Mouse (Mus musculus) midbrain, postnatal 0 days (tissue): ENCODE results near the gene Cactin. TPM values are rescaled to one million over a fixed set of nuclear protein-coding genes. Genes with fewer than 3 reads are reported as not detected.

Source experiments
- ATAC-seq: fragments of 200-750 bp; cut with Nextera tagmentation; 2 replicates; pipeline ENCODE4 v1.8.0; 2017; ENCODE audit warnings: moderate number of reproducible peaks, mild to moderate bottlenecking, moderate TSS enrichment, moderate library complexity; ENCODE audit not compliant: low FRiP score
- DNase-seq: peaks from one replicate; pipeline ENCODE4 v3.0.0-alpha.2; 2015; ENCODE audit warnings: low spot score
- H3K27ac ChIP-seq: fragments of 300-500 bp; sonication (generic); 2 replicates; pipeline ENCODE4 v1.5.1; 2014; ENCODE audit warnings: low read depth, mild to moderate bottlenecking, low read length, mixed read lengths
- H3K27me3 ChIP-seq: fragments of 300-500 bp; sonication (generic); 2 replicates; pipeline ENCODE4 v1.6.1; 2014; ENCODE audit warnings: low read length, control low read depth, mixed read lengths; ENCODE audit not compliant: insufficient read depth
- H3K36me3 ChIP-seq: fragments of 300-500 bp; sonication (generic); 2 replicates; pipeline ENCODE4 v1.6.1; 2014; ENCODE audit warnings: low read length, control low read depth, mixed read lengths; ENCODE audit not compliant: insufficient read depth
- H3K4me1 ChIP-seq: fragments of 300-500 bp; sonication (generic); 2 replicates; pipeline ENCODE4 v1.6.1; 2014; ENCODE audit warnings: mild to moderate bottlenecking, control low read depth, antibody characterized with exemption, low read length, mixed read lengths; ENCODE audit not compliant: insufficient read depth
- H3K4me2 ChIP-seq: fragments of 300-500 bp; sonication (generic); 2 replicates; pipeline ENCODE4 v1.6.1; 2014; ENCODE audit warnings: low read depth, mild to moderate bottlenecking, low read length, mixed read lengths; ENCODE audit not compliant: poor library complexity, severe bottlenecking
- H3K4me3 ChIP-seq: fragments of 300-500 bp; sonication (generic); 2 replicates; pipeline ENCODE4 v1.5.1; 2014; ENCODE audit warnings: low read depth, mild to moderate bottlenecking, low read length, moderate library complexity
- H3K9ac ChIP-seq: fragments of 300-500 bp; sonication (generic); replicated peaks from 2 replicates; pipeline ENCODE4 v1.6.1; 2014; ENCODE audit warnings: mild to moderate bottlenecking, low read length, moderate library complexity, mixed read lengths; ENCODE audit not compliant: poor library complexity, severe bottlenecking
- H3K9me3 ChIP-seq: fragments of 300-500 bp; sonication (generic); 2 replicates; pipeline ENCODE4 v1.6.1; 2016; ENCODE audit warnings: low read length, control low read depth
- CTCF ChIP-seq: IDR thresholded peaks from 2 replicates; pipeline ENCODE4 v1.5.1; 2016; ENCODE audit warnings: antibody characterized with exemption, mild to moderate bottlenecking
- whole genome bisulfite sequencing: fragments of 180-500 bp; shearing (Covaris S2); extraction: QIAGEN DNeasy Blood & Tissue Kit; methylation state at CpG from one replicate; pipeline ENCODE4 v1.1.7; 2014; 5-methylcytosine and 5-hydroxymethylcytosine counted together
- polyA plus RNA-seq: library from polyadenylated mRNA; unstranded; fragments of >200 nt; fragmentation: Nextera tagmentation; extraction: Ambion mirVana; gene quantifications from 2 replicates; pipeline ENCODE4 v1.2.1, GENCODE M21; 2015
- total RNA-seq: library from RNA; depleted of rRNA; stranded (reverse); fragments of >200 nt; gene quantifications from 2 replicates; pipeline ENCODE4 v1.2.3, GENCODE M21; 2014

The Cactin gene
- total and polyA plus RNA-seq, 2 experiments from 2014 or later, result 20.2 to 22.7 TPM

DNA sequence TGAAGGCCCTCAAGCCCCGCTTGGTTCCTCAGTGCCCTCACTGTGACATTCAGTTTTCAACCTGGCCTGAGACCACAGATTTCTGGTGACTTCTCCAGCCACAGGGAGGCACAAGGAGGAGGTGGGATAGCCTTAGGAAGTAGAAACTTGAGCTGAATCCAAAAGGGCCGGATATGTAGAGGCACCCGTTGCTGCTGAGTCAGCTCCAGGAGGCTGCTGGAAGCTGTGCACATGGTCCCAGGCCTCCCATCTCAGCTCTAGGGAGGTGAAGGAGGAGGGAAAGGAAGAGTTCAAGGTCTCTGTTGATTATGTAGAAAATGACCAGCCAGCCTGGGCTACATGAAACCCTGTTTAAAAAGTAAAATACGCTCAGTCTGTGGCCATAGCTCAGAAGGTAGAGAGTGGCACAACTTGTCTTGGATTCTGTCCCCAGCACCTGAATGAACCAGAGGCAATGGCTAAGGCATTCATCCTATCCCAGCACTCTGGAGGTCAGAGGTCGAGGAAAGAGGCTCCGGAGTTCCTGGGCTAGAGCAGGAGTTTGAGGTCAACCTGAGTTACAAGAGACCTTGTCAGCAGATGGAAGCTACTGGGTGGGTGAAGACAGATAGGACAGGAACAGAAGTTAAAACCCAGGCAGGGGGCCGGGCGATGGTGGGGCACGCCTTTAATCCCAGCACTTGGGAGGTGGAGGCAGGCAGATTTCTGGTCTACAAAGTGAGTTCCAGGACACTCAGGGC lies 34.0 kb downstream of the Cactin start:
- no peaks in the 10 kb centered on the region for H3K9me3 ChIP-seq
- no peak overlapping the region for H3K4me3 ChIP-seq
- no peak overlapping the region for H3K27ac ChIP-seq
- no peak for ATAC-seq
- TF ChIP-seq CTCF, result no peak
- peaks cover 5% of the 10 kb centered on the region for H3K4me1 ChIP-seq
- no peak overlapping the region for H3K4me2 ChIP-seq
- no peak overlapping the region for H3K9ac ChIP-seq
- 62% methylated on average over 9 of the region's 9 CpGs for WGBS
- peaks cover 1% of the 10 kb centered on the region; the same call in 1 of the 2 replicates for H3K36me3 ChIP-seq
- H3K27me3 ChIP-seq, result no peaks in the 10 kb centered on the region
- DNase-seq, result no peak

- DNase-seq (no peak), ATAC-seq (no peak)
- H3K27me3 ChIP-seq, result no peaks in the 10 kb centered on the region
- TF ChIP-seq CTCF, result no peak
- WGBS, result 69% methylated on average over 4 of the region's 4 CpGs
- H3K9me3 ChIP-seq, result no peaks in the 10 kb centered on the region
- H3K4me1 ChIP-seq, result peaks cover 4% of the 10 kb centered on the region
- peaks cover 4% of the 10 kb centered on the region; the same call in 1 of the 2 replicates for H3K36me3 ChIP-seq
- no peak overlapping the region for H3K27ac ChIP-seq
- no peak overlapping the region for H3K4me2 ChIP-seq
- no peak overlapping the region for H3K4me3 ChIP-seq
- no peak overlapping the region for H3K9ac ChIP-seq
Measured at GRCm38 (mm10) chr10:81355533-81355932, 34.6 kb downstream of the Cactin start.

DNA sequence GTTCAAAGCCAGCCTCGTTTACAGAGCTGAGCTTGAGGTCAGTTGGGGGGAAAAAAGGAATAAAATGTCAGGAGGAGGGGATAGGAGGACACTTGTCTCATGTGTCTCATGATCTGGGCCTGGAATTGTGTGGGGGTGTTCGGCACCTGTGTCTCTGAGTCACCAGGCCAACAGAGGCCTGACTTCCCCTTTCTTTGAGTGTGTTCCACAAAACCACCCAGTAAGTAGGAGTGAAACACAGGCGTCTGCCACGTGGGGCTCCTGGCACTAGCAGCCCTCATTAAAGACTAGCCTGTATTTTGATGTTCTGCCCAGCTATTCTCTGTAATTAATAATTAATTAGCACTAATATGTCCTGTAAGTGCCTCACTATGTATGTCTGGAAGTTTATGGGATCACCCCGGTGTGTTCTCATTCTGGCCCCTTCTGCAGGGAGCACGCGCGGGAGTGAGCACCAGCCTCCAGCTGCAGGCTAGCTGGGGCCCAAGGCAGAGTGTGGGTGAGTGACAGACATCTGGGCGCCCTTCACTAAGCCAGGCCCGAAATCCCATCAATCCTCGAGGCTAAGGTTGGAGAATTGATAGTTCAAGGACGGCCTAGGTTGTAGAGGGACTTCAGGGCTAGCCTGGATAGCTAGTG lies 35.6 kb downstream of the Cactin start:
- WGBS, result 60% methylated on average over 12 of the region's 12 CpGs
- Histone ChIP-seq H3K9ac (0 out of 2 replicates have a peak overlapping the region, but pooled peaks have one; percentile 13), H3K4me3 (no peak overlapping the region), H3K36me3 (peaks cover 9% of the 10 kb centered on the region), H3K4me2 (no peak overlapping the region; the same call in 1 of the 2 replicates), H3K9me3 (no peaks in the 10 kb centered on the region), H3K27me3 (no peaks in the 10 kb centered on the region), H3K4me1 (peaks cover 4% of the 10 kb centered on the region), H3K27ac (no peak overlapping the region)
- ATAC-seq, result no peak
- DNase-seq, result no peak
- no peak for TF ChIP-seq CTCF

DNA sequence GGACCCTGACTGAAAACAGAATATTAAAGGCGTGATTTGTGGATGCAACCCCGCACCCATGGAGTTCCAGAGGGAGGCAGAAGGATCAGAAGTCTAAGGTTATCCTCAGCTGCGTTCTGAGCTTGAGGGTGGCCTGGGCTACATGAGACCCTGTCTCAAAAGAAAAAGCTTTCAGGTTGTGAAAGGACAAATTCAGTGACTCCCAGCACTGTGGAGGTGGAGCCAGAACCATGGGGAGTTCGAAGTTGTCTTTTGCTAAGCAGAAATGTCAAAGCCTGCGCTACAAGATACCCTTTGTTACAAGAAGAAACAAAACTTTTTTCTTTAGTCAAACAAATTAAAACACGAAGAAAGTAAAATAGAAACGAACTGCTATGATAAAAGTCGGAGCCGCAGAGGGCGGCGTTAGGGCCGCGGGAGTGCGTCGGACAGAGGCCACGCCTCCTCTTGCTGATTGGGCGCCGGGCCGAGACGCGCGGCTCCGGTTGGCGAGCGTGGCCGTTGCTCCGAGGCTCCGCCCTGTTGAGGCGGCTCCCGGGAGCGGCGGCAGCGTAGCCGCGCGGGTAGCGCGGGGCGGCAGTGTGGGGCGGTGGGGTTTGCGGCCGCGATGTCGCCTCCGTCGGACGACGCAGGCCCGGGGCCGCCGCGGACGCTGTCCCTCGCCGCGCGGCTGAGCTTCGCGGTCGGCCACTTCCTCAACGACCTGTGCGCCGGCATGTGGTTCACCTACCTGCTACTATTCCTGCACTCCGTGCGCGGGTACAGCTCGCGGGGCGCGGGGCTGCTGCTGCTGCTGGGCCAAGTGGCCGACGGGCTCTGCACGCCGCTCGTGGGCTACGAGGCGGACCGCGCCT lies 36.3 kb downstream of the Cactin start, which contains the start of gene Mfsd12:
Gene Mfsd12, plus strand, starts transcription at position 501 of the 854 bp plus-strand sequence.
- 2% methylated on average over 66 of the region's 79 CpGs for WGBS
- ATAC-seq (peak; percentile 92), DNase-seq (peak; percentile 93)
- Histone ChIP-seq H3K9me3 (no peaks in the 10 kb centered on the region), H3K4me3 (peak within 1 kb of the TSS; percentile 80), H3K27me3 (no peaks in the 10 kb centered on the region), H3K36me3 (peaks cover 14% of the 10 kb centered on the region), H3K4me1 (peaks cover 4% of the 10 kb centered on the region), H3K4me2 (peak within 1 kb of the TSS; percentile 91), H3K27ac (no peak within 1 kb of the TSS), H3K9ac (peak within 1 kb of the TSS; percentile 87)
- no peak for TF ChIP-seq CTCF

DNA sequence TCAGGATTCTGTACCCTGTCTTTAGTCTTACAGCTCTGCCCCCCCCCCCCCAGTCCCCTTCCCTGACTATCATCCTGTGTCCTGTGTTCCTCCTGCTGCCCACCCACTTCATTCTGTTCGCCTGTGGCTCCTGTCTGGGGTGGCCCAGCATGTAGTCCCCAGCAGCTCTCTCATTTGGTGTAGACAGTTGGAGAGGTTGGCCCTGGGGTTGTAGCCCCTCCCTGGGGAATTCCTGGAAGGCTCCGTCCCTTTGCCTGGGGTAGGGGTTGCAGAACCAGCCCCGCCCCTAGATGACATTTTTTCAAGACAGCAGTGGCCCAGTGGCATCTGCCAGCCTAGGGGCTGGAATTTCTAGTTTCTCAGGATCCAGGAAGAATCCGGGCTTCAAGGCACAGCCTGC lies 37.3 kb downstream of the Cactin start:
- TF ChIP-seq CTCF, result no peak
- peak overlapping the region; percentile 91 for H3K4me2 ChIP-seq
- peaks cover 4% of the 10 kb centered on the region for H3K4me1 ChIP-seq
- ATAC-seq (no peak; the same call in 1 of the 2 replicates), DNase-seq (no peak)
- no peaks in the 10 kb centered on the region for H3K9me3 ChIP-seq
- H3K36me3 ChIP-seq, result peaks cover 22% of the 10 kb centered on the region
- H3K4me3 ChIP-seq, result peak overlapping the region; percentile 80
- H3K27ac ChIP-seq, result no peak overlapping the region
- 23% methylated on average over 4 of the region's 4 CpGs for WGBS
- peak overlapping the region; percentile 87 for H3K9ac ChIP-seq
- H3K27me3 ChIP-seq, result 0 out of 2 replicates have a peak, but pooled peaks cover 7% of the 10 kb centered on the region
